Mouse (Mus musculus): ENCODE measurements around the gene Cul3. TPM values are rescaled to one million over a fixed set of nuclear protein-coding genes. Genes with fewer than 3 reads are reported as not detected.

Cul3 gene
- polyA plus RNA-seq, 1 experiment, result 116 TPM

DNA sequence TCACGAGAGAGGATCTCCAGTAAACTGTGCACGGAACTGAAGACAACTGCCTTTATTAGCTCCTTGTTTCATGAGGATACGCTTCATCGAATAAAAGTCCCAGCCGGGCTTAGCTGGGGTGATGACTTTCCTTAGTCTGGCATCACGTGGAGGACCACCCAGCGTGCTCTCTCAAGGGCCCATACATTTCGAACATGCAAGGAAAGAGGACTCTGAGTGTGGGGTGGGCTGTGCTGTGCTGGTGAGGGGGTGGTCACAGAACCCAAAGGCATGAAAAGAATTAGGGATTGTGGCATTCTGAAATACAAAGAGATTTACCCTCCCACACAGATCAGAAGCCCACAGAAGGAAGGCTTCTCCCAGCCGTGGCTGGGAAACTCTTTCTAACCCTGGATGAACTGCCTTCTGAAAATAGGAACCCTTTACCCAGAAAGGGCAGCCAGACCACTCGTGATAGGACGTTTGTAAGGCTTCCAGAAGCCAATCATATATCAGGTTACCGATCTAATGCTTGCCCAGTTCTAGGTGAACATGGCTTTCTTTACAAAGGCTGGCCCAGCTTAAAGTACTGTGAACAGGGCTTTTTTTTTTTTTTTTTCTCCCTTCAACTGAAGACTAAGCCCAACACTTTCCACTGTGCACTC is 100.1 kb downstream of the Cul3 start:
- Histone ChIP-seq H3K27ac (replicated peaks; ENCODE audit: low read depth, low read length) (no peak overlapping the region), H3K4me3 (ENCODE audit: insufficient read depth, low read depth, low read length) (no peak overlapping the region), H3K4me1 (ENCODE audit: control insufficient read depth, insufficient read depth, insufficient read length, low read length) (no peaks in the 10 kb centered on the region; the same call in 1 of the 2 replicates)

DNA sequence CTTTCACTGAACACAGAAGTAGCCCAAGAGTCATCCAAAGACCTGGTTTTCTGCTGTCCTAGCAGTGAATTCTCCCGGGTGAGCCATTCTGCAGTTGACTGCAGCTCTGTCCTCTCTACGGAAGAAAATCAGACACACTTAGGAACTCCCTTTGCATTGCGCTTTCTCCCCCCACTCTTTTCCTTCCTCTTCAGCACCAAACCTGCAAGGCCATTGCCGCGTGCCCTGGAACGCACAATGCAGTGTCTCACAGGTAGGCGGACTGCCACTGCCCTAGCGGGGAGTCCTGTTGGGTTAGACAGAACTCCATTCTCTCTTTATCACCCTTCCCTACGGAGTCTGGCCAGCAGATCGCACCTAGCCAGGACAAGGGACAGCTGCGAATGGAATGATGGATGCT is 100.8 kb downstream of the Cul3 start:
- Histone ChIP-seq H3K27ac (replicated peaks; ENCODE audit: low read depth, low read length) (no peak overlapping the region), H3K4me3 (ENCODE audit: insufficient read depth, low read depth, low read length) (no peak overlapping the region), H3K4me1 (ENCODE audit: control insufficient read depth, insufficient read depth, insufficient read length, low read length) (no peaks in the 10 kb centered on the region; the same call in 1 of the 2 replicates)

DNA sequence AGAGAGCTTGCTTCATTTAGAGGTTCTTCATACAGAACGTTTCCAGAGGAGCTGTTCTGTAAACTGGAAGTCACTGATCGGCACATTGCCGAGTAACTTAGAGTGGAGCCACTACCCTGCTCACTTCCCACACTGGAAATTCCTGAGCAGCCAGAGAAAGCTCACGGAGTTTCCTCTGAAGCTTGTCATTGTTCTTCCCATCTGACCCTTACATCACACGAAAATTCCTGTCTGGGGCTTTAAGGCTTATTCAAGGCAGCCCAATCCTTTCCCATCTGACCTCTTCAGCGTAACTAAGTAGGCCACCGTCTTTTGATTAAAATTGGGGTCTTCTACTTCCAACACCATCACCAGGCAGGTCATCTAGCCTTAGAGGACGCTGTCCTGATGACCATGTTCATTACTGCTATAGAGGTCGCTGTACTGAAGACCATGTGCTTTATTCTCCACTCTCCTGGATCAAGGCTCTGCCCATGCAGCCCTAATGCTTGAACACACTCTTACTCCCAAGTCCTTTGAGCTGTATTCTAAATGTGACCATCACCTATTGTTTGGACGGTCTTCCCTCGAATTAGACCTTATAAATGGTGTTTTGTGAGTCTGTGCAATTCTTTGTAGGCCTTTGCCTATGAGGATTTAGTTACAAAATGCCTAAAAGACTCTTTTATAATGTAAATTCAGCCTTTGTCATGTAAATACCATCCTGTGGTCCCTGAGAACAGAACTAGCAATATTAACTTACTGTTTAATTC is 103.2 kb downstream of the Cul3 start:
- Histone ChIP-seq H3K4me1 (ENCODE audit: control insufficient read depth, insufficient read depth, insufficient read length, low read length) (no peaks in the 10 kb centered on the region; the same call in 1 of the 2 replicates), H3K4me3 (ENCODE audit: insufficient read depth, low read depth, low read length) (no peak overlapping the region), H3K27ac (replicated peaks; ENCODE audit: low read depth, low read length) (no peak overlapping the region)

DNA sequence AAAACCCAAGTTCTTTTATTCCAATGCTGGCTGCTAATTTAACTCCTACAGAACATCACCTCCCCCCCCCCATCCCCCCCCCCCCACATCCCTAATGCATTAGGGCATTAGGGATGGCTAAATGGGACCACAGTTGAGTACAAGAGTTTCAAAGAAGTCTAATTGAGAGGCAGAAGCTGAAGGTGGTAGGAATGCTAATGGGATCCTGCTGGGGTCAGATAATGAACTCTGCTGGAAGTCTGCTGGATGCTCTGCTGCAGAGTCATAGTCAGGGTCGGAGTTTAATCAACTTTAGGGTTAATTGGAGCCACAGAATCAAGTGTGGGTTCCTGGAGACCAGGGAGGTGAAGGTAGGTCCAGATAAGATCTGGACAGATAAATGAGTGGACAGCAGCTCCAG is 104.2 kb downstream of the Cul3 start:
- Histone ChIP-seq H3K4me1 (ENCODE audit: control insufficient read depth, insufficient read depth, insufficient read length, low read length) (no peaks in the 10 kb centered on the region; the same call in 1 of the 2 replicates), H3K4me3 (ENCODE audit: insufficient read depth, low read depth, low read length) (no peak overlapping the region), H3K27ac (replicated peaks; ENCODE audit: low read depth, low read length) (no peak overlapping the region)

DNA sequence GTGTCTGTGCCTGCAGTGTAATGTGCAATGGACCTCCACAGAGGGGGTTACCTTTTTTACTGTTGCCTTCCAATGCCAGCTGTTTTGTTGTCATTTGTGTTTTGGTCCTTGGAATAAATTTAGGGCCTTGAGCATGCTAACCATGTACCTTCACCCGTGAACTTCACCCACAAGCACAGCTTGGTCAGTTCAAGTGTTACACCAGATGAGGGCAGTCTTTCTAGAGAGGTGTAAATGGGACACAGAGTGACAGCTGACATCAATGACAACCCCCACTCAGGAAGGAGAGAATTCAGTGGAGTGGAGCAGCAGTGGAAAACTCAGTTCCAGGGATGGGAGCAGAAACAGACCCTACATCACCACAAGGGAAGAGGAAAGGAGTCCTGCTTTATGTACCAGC is 109.7 kb downstream of the Cul3 start:
- Histone ChIP-seq H3K4me1 (ENCODE audit: control insufficient read depth, insufficient read depth, insufficient read length, low read length) (0 out of 2 replicates have a peak, but pooled peaks cover 2% of the 10 kb centered on the region), H3K4me3 (ENCODE audit: insufficient read depth, low read depth, low read length) (no peak overlapping the region)

DNA sequence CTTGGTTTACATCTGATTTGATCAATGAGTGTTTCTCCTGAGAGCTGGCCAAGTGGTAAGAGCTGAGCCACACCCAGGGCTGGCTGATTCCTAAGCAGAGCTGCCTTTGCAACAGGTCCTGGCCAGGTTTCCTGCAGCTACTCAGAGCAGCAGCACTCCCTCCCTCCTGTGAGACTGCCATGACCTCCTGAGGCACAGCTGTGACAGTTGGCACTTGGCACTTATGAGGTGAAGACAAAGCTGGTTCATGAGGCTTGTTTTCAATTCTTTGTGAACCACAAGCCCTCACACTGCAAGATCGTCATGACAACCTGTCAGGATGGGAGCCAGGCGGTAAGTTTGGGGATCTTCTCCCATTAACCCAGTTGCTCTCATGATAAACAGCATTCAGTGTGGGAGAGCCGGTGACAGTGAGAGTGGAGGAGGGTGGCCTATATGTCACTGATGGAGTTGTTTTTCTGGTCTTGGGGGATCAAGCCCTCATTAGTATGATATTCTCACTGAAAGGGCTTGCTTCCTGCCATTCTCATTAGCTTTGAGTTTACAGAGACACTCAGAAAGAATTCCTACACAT is 115.4 kb downstream of the Cul3 start:
- no peak overlapping the region for H3K27ac ChIP-seq (replicated peaks; ENCODE audit: low read depth, low read length)
- no peak overlapping the region for H3K4me3 ChIP-seq (ENCODE audit: insufficient read depth, low read depth, low read length)
- no peaks in the 10 kb centered on the region for H3K4me1 ChIP-seq (ENCODE audit: control insufficient read depth, insufficient read depth, insufficient read length, low read length)

More for the DNA sequence above, 109.7 kb downstream of the Cul3 start:
- no peak overlapping the region for H3K27ac ChIP-seq (replicated peaks; ENCODE audit: low read depth, low read length)

DNA sequence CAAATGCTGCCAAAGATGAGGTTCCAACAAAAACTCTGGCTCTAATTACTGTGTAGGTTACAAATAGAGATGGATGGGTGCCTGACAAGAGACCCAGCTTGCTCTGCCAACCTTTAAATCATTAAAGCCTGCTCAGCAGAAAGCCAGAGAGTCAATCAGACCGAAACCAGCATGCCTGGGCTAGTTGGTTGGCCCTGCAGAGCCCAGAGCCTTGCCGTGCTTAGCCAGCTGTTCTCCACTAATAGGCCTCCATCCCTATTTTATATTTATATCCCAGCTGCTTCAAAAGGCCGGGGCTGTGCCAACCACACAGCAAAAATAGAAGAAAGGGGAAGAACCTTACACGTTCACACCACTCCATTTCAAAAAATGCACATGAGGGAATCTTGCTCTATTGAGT is 119.1 kb downstream of the Cul3 start:
- H3K27ac ChIP-seq (replicated peaks; ENCODE audit: low read depth, low read length), result no peak overlapping the region
- no peak overlapping the region for H3K4me3 ChIP-seq (ENCODE audit: insufficient read depth, low read depth, low read length)
- H3K4me1 ChIP-seq (ENCODE audit: control insufficient read depth, insufficient read depth, insufficient read length, low read length), result peaks cover 3% of the 10 kb centered on the region; the same call in 1 of the 2 replicates

DNA sequence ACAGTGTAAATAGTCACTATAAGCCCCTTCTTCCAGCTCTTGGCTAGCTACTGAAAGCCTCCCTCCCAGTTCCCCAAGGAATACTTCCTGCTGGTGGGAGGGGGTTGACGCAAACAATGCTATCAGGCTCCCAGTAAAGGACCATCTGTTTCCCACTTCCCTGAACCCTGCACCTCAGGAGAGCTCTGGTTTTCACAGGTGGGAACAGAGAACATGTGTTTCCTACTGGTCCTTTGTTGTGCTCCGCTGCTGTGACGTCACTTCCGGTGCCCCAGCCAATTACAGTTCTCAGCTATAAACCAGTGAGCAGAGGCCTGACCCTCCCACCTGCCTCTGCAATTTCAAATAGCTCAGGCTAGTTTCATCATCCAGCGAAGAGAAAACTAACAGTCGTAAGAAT is 122.0 kb downstream of the Cul3 start, which contains the start of gene Fam124b:
Gene Fam124b, minus strand, starts transcription at position 206 of the 400 bp plus-strand sequence.
- Histone ChIP-seq H3K4me1 (ENCODE audit: control insufficient read depth, insufficient read depth, insufficient read length, low read length) (peaks cover 3% of the 10 kb centered on the region; the same call in 1 of the 2 replicates), H3K27ac (replicated peaks; ENCODE audit: low read depth, low read length) (no peak within 1 kb of the TSS), H3K4me3 (ENCODE audit: insufficient read depth, low read depth, low read length) (no peak within 1 kb of the TSS)

Other genes with a start within 250 kb of the Cul3 start
- gene Fam124b, start 122.0 kb downstream of the Cul3 start, polyA plus RNA-seq (2012; ENCODE audit: insufficient read depth, insufficient read length, missing spikeins), result not detected in 2 replicates
- not detected in 2 replicates for gene Gm45261, start 121.0 kb upstream of the Cul3 start, polyA plus RNA-seq (2012; ENCODE audit: insufficient read depth, insufficient read length, missing spikeins)